Mouse (Mus musculus) common myeloid progenitor, adult 5-6 weeks (primary cell): ENCODE data around the gene Fzd9. TPM values are rescaled to one million over a fixed set of nuclear protein-coding genes. Genes with fewer than 3 reads are reported as not detected.
"Not testable (repeated sequence)": the region's sequence is repeated elsewhere in the genome, so short reads cannot be mapped to it uniquely, and the experiment has no call there.

Experiments used
- ATAC-seq: replicated peaks from 2 replicates; pipeline ENCODE4 v1.8.0; 2016; ENCODE audit warnings: low read depth, mild to moderate bottlenecking, moderate TSS enrichment, inconsistent platforms; ENCODE audit not compliant: poor library complexity, severe bottlenecking
- total RNA-seq: library from RNA; stranded (forward); fragments of 200-1000, 187-1606 nt; gene quantifications from 2 replicates; pipeline ENCODE4 v1.2.3, GENCODE M21; 2017

Fzd9 gene
- total RNA-seq, 1 experiment from 2014 or later = 0.14 TPM

DNA sequence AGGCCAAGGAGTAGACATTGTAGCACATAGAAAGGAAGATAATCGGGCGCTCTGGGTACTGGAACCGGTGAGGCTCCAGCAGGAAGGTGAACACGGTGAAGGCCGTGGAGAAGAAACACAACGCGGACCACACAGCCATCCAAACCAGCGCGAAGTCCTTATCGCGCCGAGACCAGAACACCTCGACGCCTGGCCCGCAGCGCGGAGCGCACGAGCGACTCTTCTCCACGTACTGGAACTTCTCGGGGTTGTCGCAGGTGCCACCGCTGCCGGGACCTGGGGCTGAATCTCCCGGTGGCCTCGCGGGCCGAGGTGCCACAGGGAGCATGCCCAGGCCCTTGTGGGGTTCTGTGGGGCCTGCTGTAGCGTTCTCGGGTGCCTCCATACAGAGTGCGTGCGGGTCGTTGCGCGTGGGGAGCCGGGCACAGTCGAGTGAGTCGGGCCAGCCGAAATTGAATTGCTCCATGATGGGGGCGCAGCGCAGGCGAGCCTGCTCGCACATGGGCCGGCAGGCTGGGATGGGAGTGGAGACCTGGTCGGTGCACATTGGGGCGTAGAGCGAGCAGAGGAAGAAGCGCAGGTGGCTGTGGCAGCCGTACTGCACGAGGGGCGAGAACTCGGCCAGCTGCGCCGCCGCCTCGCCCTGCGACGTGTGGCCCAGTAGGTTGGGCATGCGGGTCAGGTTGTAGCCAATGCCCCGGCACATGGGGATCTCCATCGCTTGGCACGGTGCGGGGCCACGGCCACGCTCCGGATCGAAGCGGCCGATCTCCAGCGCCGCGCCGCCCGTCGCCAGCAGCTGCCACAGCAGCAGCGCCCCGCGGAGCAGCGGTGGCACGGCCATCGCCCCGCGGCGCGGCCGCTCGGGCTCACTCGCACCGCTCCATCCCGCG is 598 bp downstream of the Fzd9 start:
- ATAC-seq = peak; percentile 16

DNA sequence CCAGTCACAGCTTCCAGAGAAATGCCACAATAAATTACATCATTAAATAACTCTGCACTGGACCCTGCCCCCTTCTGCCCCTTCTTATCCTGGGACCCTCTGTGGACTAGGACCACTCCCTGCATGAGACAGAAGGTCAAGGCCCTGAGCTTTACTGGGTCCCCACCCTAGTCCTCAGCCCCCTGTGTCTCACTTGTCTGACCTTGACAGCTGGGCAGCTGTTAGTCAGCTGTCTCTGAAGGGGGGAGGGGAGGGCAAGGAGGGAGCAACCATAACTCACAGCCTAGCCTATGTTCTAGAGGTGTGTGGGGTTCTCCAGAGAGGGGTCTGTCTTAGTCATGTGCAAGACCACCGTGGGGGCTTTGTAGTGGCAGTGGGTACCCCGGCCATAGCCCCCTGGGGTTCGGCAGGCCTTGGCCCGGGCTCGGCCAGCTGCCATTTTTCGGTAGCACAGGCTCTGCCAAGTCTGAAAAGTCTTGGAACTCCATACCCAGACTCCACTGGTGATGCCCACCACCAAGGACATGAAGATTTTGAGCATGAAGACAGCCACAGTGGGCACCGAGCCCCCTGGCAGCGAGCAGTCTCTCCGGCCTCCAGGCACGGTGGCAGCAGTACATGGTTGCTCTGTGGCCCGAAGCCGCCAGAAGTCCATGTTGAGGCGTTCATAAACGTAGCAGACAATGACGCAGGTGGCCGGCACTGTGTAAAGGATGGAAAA is 1.9 kb downstream of the Fzd9 start:
- ATAC-seq = no peak

DNA sequence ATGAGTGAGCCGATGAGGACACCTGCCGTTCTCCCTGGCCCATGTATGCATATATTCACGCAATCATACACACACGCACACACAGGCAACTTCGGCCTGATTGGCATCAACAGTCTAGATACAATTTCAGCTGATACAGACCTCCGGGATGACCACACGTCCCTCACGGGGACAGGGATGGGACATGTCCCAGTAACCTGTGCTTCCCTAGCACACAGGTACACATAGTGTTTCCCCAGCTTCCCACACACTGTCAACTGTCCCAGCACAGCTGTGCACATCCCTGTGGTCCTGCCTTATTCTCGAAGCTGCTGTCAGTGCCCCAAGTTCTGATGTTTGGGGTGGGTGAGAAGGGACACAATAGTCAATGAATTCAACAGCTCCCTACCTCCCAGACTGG is 3.7 kb downstream of the Fzd9 start:
- ATAC-seq = no peak

DNA sequence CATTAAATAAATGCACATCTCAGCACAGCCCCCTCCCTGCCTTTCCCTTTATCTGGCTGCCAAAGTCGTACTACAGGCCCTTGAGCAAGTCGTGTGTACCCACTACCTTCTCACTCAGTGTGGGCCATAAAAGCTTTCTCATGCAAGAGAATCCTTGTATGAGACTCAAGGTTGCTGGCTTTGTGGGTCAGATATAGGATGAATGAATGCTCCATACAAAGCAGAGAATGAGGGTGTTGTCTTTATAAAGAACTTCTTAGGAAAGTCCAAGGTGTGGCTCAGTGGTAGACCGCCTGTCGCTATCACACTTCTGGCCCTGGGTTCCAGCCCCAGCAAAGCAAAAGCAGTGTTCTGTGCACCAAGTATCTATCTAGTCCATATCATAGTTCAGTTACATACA is 4.5 kb downstream of the Fzd9 start:
- ATAC-seq = no peak

DNA sequence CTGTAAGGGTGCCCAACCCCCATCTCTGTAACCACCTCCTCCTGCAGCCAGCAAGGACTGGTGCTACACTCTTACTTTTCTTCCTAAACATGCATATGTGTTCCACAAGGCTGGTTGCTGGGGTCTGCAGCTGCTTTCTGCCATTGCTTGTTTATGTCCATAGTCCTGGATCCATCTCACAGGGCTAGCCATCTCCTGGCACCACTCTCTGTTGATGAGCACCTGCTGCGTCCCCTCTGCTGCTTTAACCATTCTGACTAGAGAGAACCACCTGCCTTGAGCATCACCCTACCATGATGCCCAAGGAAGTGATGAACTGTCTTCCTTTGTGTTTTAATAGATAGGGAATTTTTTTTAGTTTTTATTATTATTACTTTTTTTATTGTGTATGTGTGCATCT is 7.9 kb downstream of the Fzd9 start:
- no peak for ATAC-seq

DNA sequence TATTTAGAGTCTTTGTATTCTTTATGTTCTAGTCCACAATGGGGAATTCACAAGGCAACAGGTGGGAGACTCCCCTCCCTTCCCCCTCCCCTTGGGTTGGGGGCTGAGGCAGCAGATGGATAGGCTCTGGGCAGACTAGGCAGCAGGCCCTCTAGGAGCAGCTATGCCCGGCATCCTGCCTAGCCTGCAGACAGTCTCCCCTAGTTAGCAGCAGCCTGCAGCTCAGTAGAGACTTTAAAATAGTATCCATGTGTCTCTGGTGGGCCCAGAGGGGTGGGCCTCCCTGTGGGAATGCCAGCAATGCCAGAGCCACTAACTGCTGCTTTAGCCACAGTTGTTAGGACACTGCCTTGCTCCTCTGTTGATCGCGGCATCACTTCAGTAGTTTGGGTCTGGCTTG is 8.4 kb downstream of the Fzd9 start:
- ATAC-seq = no peak

DNA sequence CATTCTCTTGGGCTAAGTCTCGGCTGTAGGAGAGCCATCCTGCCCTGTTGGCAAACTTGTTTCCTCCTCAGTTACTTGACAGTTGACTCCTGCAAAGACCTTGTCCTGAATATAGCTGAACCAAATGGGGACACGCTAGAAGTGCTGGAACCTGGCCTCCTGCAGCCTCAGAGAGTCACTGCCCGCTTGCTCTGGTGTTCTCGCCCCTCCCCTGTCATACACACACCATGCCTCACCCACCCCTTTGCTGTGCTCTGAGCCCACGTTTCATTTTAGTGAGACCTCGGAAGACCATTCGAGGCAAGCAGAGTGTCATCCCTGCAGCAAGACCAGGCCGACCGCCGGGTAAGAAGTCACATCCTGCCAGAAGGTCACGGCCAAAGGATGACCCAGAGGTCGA is 8.9 kb downstream of the Fzd9 start:
- no peak for ATAC-seq

DNA sequence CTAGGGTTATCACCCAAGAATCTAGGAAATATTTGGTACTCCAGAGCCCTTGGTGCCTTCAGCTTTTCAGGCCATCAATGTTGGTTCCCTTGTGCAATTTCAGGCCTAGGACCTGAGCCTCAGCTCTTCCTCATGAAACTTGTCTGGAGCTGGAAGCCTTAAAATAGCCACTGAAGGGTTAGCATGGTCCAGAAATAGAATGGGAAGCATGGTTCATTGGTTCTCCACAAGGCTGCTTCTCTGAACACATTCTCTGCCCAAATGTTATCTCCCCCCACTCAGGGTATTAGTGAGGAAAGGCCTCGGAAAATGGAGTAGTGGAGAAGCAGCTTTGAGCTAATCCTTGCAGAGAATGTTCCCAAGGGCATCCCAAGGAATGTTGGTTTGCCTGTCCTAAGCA is 9.6 kb downstream of the Fzd9 start:
- no peak for ATAC-seq

DNA sequence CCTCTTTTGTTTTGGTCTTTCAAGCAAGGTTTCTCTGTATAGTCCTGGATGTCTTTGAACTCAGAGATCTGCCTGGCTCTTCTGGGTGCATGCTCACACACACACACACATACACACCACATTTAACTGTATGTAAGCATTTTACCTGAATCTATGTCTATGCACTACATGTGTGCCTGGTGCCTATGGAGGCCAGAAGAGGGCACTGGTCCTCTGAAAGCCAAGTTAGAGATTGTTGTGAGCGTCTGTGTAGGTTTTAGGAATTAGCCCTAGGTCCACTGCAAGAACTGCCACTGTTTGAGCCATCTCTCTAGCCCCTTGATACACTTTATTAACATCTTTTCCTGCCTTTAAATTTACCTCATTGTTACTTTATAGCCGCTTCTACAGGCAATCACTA is 12.2 kb downstream of the Fzd9 start:
- ATAC-seq = no peak

DNA sequence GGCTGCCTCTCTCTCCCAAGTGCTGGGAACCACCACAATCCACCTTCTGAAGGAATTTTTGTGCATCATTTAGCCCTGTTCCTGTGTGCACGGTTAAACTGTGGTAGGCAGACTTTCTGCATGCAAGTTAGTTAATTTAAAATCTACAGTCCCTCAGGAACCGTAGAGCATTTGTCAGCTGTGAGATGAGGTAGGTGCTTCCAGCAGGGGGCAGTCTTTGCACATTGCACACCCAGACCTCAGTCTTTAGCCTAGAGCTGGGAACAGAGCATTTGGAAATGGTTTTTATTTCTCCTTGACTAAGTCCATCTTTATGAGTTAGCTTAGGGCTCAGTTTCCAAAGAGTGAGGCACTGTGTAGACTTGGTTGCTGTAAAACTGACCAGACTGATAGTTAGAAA is 14.5 kb downstream of the Fzd9 start:
- peak; percentile 79 for ATAC-seq

DNA sequence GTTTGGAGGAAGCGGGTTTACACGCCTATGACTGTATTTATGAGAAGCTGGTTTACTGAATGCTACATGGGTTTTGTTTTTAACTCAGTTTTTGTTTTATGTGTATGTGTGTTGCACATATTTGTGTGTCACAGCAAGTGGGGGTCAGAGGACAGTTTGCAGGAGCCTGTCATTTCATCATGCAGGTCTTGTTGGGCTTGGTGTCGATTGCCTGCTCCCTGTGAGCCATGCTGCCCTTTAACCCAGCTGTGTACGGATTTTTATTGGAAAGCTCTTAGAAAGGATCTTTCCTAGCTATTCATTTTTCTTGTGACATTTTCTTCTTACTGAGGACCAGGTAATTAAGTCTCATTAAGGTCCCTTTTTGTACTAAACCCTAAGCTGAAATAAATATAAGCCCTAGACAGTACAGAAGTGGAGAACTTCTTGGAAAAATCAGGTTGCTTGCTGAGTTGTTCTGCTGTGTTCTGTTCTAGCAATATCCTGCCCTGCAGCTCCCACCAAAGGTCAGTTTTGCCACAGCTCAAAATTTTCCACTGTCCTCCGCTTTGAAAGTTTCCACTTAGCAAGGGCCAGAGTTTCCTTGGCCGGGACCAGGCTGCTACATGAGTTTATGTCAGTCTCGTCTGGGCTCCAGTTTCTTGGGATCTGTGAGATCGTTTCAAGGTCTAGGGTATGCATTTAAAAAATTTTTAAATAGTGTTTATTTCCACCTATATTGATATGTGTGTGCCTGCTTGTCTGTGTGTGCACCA is 17.7 kb downstream of the Fzd9 start:
- no peak for ATAC-seq

DNA sequence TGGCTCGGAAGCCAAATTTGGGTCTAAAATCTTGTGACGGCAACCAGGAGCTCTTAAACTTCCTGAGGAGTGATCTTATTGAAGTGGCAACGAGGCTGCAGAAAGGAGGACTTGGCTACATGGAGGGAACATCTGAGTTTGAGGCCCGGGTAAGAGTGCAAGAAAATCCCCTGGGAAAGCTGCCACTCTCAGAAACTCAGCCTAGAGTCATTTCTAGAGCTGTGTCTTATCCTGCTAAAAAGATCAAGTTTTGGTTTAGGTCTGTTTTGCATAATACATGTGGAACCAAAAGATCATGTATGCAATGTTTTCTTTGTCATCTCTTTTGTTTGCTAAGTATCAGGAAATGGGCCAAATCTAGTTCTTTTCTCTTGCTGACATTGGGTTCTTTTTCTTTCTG is 20.8 kb downstream of the Fzd9 start:
- ATAC-seq = no peak

DNA sequence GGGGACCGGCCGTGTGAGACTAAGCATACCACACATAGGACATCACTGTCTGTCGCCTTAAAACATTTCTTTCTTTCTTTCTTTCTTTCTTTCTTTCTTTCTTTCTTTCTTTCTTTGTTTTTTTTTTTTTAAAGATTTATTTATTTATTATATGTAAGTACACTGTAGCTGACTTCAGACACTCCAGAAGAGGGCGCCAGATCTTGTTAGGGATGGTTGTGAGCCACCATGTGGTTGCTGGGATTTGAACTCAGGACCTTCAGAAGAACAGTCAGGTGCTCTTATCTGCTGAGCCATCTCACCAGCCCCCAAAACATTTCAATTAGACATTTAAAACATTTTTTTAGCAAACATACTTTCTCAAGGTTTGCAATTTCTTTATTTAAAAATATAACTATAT is 25.2 kb downstream of the Fzd9 start:
- ATAC-seq = not testable (repeated sequence)

DNA sequence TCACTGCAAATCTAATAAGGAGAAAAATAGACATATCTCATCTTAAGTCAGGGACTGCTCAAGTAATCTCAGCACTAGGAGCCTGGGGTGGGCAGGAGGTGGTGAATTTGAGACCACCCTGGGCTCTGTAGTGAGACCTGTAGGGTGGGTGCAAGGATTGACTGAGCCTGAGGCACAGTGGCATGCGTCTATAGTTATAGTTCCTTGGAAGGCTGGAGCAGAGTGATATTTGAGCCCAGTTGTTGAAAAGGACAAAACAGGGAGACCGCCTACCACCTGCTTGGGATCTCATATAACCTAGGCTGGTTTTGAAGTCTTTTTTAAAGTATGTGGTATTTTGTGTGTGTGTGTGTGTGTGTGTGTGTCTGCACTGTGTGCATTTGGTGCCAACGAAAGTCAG is 26.9 kb downstream of the Fzd9 start:
- ATAC-seq = no peak

DNA sequence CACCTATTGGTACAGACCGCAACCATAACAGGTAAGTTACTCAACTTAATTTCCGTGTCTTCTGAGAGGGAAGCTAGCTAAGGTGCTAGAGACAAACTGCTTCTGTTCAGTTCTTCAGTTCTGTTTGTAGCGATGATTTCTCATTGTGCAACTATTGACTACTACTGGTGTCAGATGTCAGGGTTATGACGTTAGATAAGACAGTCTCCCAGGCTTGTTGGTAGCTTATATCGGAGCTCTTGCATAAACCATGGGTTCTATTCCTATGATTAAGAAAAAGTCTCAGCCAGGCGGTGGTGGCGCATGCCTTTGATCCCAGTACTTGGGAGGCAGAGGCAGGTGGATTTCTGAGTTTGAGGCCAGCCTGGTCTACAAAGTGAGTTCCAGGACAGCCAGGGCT is 29.0 kb downstream of the Fzd9 start:
- no peak for ATAC-seq

DNA sequence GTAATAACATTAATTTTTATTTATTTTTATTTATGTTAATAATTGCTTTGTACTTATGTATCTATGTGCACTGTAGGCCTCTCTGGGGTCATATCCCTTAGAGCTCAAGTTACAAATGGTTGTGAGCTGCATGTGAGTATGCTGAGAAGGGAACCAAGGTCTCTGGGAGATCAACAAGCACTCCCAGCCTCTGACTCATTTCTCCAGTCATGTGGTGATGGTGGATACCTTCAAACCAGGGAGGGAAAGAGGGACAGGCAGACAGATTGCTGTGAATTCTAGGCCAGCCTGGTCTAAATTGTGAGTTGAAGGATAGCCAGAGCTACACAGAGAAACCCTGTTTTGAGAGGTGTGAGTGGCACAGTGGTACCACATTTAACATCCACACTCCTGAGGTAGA is 30.1 kb downstream of the Fzd9 start:
- ATAC-seq = no peak

DNA sequence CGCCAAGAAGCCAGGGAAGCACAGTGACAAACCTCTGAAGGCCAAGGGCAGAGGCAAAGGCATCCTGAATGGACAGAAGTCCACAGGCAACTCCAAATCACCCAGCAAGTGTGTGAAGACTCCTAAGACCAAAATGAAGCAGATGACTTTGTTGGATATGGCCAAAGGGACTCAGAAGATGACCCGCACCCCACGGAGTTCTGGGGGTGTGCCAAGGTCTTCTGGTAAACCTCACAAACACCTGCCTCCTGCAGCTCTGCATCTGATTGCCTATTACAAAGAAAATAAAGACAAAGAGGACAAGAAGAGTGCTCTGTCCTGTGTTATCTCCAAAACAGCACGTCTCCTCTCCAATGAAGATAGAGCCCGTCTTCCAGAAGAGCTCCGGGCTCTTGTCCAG is 34.2 kb downstream of the Fzd9 start:
- ATAC-seq = no peak

DNA sequence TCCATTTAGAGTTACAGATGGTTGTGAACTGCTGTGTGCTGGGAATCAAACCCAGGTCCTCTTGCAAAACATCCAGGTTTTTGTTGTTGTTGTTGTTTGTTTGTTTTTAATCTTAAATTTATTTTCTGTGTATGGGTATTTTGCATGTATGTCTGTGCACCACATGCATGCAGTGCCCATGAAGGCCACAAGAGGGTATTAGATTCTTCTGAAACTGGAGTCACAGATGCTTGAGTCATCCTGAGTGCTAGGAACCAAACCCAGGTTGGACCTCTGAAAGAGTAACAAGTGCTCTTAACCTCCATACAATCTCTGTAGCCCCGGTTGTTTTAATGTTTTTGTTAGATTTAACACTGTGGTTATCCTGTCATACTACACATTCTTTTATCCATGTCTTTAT is 42.8 kb downstream of the Fzd9 start:
- ATAC-seq = no peak

DNA sequence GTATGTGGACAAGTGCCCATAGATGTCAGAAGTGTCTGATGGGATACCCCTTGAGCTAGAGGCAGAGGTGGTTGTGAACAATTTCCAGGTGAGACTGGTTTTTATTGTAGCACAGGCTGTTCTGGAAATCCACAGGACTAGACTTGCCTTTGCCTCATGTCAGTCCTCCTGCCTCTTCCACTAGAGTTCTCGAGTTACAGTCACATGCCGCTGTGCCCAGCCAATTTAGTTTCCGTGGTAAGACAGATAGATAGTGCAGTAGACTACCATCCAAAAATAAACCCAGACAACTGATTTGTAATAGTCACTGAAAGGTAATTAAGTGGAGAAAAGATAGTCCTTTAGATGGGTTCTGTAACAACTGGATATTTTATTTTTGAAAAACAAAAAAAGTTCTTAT is 48.3 kb downstream of the Fzd9 start:
- ATAC-seq = no peak
